Mouse (Mus musculus) liver, embryonic 15.5 days (tissue): ENCODE measurements around the gene Gm45837. TPM values are rescaled to one million over a fixed set of nuclear protein-coding genes. Genes with fewer than 3 reads are reported as not detected.
A peak's percentile ranks its signal among the peaks of the same experiment; 100 is the strongest.

Source experiments
- ATAC-seq: fragments of 200-750 bp; cut with Nextera tagmentation; 2 replicates; pipeline ENCODE4 v1.8.0; 2017; ENCODE audit warnings: moderate number of reproducible peaks, mild to moderate bottlenecking, moderate library complexity; ENCODE audit not compliant: insufficient read depth
- H3K27ac ChIP-seq: fragments of 300-500 bp; sonication (generic); replicated peaks from 2 replicates; pipeline ENCODE4 v1.5.1; 2015; ENCODE audit warnings: mild to moderate bottlenecking, inconsistent platforms
- H3K27me3 ChIP-seq: fragments of 300-500 bp; sonication (generic); 2 replicates; pipeline ENCODE4 v1.6.1; 2015; ENCODE audit warnings: mild to moderate bottlenecking, inconsistent platforms
- H3K36me3 ChIP-seq: fragments of 300-500 bp; sonication (generic); replicated peaks from 2 replicates; pipeline ENCODE4 v1.6.1; 2015; ENCODE audit warnings: moderate library complexity, mild to moderate bottlenecking, inconsistent platforms
- H3K4me1 ChIP-seq: fragments of 300-500 bp; sonication (generic); replicated peaks from 2 replicates; pipeline ENCODE4 v1.6.1; 2015; ENCODE audit warnings: inconsistent platforms
- H3K4me2 ChIP-seq: fragments of 300-500 bp; sonication (generic); 2 replicates; pipeline ENCODE4 v1.6.1; 2015; ENCODE audit warnings: moderate library complexity, mild to moderate bottlenecking, inconsistent platforms
- H3K4me3 ChIP-seq: fragments of 300-500 bp; sonication (generic); replicated peaks from 2 replicates; pipeline ENCODE4 v1.5.1; 2015; ENCODE audit warnings: mild to moderate bottlenecking, inconsistent platforms
- H3K9ac ChIP-seq: fragments of 300-500 bp; sonication (generic); 2 replicates; pipeline ENCODE4 v1.6.1; 2015; ENCODE audit warnings: moderate library complexity, mild to moderate bottlenecking, inconsistent platforms
- H3K9me3 ChIP-seq: fragments of 300-500 bp; sonication (generic); replicated peaks from 2 replicates; pipeline ENCODE4 v1.6.1; 2016; ENCODE audit warnings: inconsistent platforms
- WGBS: fragments of 180-500 bp; shearing (Covaris S2); methylation state at CpG from one replicate; pipeline ENCODE4 v1.1.7; 2015; ENCODE audit warnings: mixed read lengths; ENCODE audit not compliant: insufficient replicate concordance; 5-methylcytosine and 5-hydroxymethylcytosine counted together
- polyA plus RNA-seq: library from polyadenylated mRNA; unstranded; fragments of >200 nt; fragmentation: Nextera tagmentation; extraction: Ambion mirVana; gene quantifications from 2 replicates; pipeline ENCODE4 v1.2.1, GENCODE M21; 2015

Gene Gm45837
- polyA plus RNA-seq, 1 experiment from 2014 or later = not detected

GRCm38 (mm10) chr7:101480671-101481070 lies 70.0 kb downstream of the Gm45837 start:
- no peaks in the 10 kb centered on the region for H3K36me3 ChIP-seq
- no peak overlapping the region for H3K27ac ChIP-seq
- H3K27me3 ChIP-seq = no peaks in the 10 kb centered on the region
- ATAC-seq = no peak
- no peaks in the 10 kb centered on the region for H3K9me3 ChIP-seq
- H3K4me2 ChIP-seq = no peak overlapping the region
- H3K9ac ChIP-seq = no peak overlapping the region
- H3K4me1 ChIP-seq = no peaks in the 10 kb centered on the region
- H3K4me3 ChIP-seq = no peak overlapping the region
- 51% methylated on average over 6 of the region's 6 CpGs for WGBS

GRCm38 (mm10) chr7:101481872-101482498 lies 71.3 kb downstream of the Gm45837 start:
- no peaks in the 10 kb centered on the region for H3K36me3 ChIP-seq
- no peak for ATAC-seq
- 44% methylated on average over 8 of the region's 8 CpGs for whole genome bisulfite sequencing
- no peak overlapping the region for H3K4me2 ChIP-seq
- H3K4me1 ChIP-seq = no peaks in the 10 kb centered on the region
- H3K9ac ChIP-seq = no peak overlapping the region
- no peak overlapping the region for H3K27ac ChIP-seq
- H3K4me3 ChIP-seq = no peak overlapping the region
- no peaks in the 10 kb centered on the region for H3K9me3 ChIP-seq
- H3K27me3 ChIP-seq = no peaks in the 10 kb centered on the region

GRCm38 (mm10) chr7:101482499-101483081 lies 71.9 kb downstream of the Gm45837 start:
- Histone ChIP-seq H3K36me3 (no peaks in the 10 kb centered on the region), H3K9me3 (no peaks in the 10 kb centered on the region), H3K27ac (no peak overlapping the region), H3K4me3 (no peak overlapping the region), H3K4me1 (no peaks in the 10 kb centered on the region), H3K9ac (no peak overlapping the region), H3K4me2 (no peak overlapping the region), H3K27me3 (no peaks in the 10 kb centered on the region)
- WGBS = 56% methylated on average over 9 of the region's 9 CpGs
- ATAC-seq = no peak

- Histone ChIP-seq H3K36me3 (no peaks in the 10 kb centered on the region), H3K4me2 (no peak overlapping the region), H3K27me3 (no peaks in the 10 kb centered on the region), H3K4me1 (no peaks in the 10 kb centered on the region), H3K9me3 (no peaks in the 10 kb centered on the region), H3K9ac (no peak overlapping the region), H3K27ac (no peak overlapping the region), H3K4me3 (no peak overlapping the region)
- WGBS = 57% methylated on average over 9 of the region's 9 CpGs
- no peak for ATAC-seq
These were observed 72.9 kb downstream of the Gm45837 start for GRCm38 (mm10) chr7:101483498-101484115.

- no peak overlapping the region for H3K4me2 ChIP-seq
- no peak overlapping the region for H3K27ac ChIP-seq
- 61% methylated on average over 5 of the region's 5 CpGs for WGBS
- no peaks in the 10 kb centered on the region for H3K4me1 ChIP-seq
- H3K9ac ChIP-seq = no peak overlapping the region
- H3K9me3 ChIP-seq = no peaks in the 10 kb centered on the region
- no peaks in the 10 kb centered on the region for H3K36me3 ChIP-seq
- ATAC-seq = no peak
- H3K27me3 ChIP-seq = no peaks in the 10 kb centered on the region
- no peak overlapping the region for H3K4me3 ChIP-seq
These were observed 76.4 kb downstream of the Gm45837 start for GRCm38 (mm10) chr7:101487102-101487501.

GRCm38 (mm10) chr7:101490952-101491351 lies 80.3 kb downstream of the Gm45837 start:
- no peaks in the 10 kb centered on the region for H3K27me3 ChIP-seq
- 51% methylated on average over 4 of the region's 4 CpGs for WGBS

GRCm38 (mm10) chr7:101498385-101498784 lies 87.7 kb downstream of the Gm45837 start:
- no peak for ATAC-seq
- 0 out of 2 replicates have a peak overlapping the region, but pooled peaks have one; percentile 14 for H3K27ac ChIP-seq
- H3K9me3 ChIP-seq = no peaks in the 10 kb centered on the region
- H3K9ac ChIP-seq = no peak overlapping the region
- WGBS = 69% methylated on average over 3 of the region's 3 CpGs
- no peaks in the 10 kb centered on the region; the same call in 1 of the 2 replicates for H3K4me1 ChIP-seq
- H3K36me3 ChIP-seq = no peaks in the 10 kb centered on the region
- no peak overlapping the region for H3K4me3 ChIP-seq
- no peak overlapping the region for H3K4me2 ChIP-seq
- H3K27me3 ChIP-seq = no peaks in the 10 kb centered on the region

More at GRCm38 (mm10) chr7:101490952-101491351, 80.3 kb downstream of the Gm45837 start:
- Histone ChIP-seq H3K4me1 (no peaks in the 10 kb centered on the region), H3K4me2 (no peak overlapping the region), H3K27ac (no peak overlapping the region), H3K36me3 (no peaks in the 10 kb centered on the region), H3K9ac (no peak overlapping the region), H3K4me3 (no peak overlapping the region), H3K9me3 (no peaks in the 10 kb centered on the region)
- no peak for ATAC-seq

GRCm38 (mm10) chr7:101499251-101499650 lies 88.6 kb downstream of the Gm45837 start:
- H3K27ac ChIP-seq = no peak overlapping the region; the same call in 1 of the 2 replicates
- H3K9me3 ChIP-seq = no peaks in the 10 kb centered on the region
- no peak overlapping the region for H3K4me2 ChIP-seq
- peaks cover 2% of the 10 kb centered on the region for H3K4me1 ChIP-seq
- H3K27me3 ChIP-seq = peaks cover 8% of the 10 kb centered on the region; the same call in 1 of the 2 replicates
- no peak for ATAC-seq
- no peak overlapping the region for H3K4me3 ChIP-seq
- WGBS = 39% methylated on average over 10 of the region's 10 CpGs
- no peaks in the 10 kb centered on the region for H3K36me3 ChIP-seq
- no peak overlapping the region for H3K9ac ChIP-seq

- peaks cover 6% of the 10 kb centered on the region for H3K4me1 ChIP-seq
- no peaks in the 10 kb centered on the region for H3K36me3 ChIP-seq
- H3K27ac ChIP-seq = no peak overlapping the region; the same call in 1 of the 2 replicates
- no peak overlapping the region for H3K9ac ChIP-seq
- no peak for ATAC-seq
- WGBS = 56% methylated on average over 9 of the region's 9 CpGs
- H3K9me3 ChIP-seq = no peaks in the 10 kb centered on the region
- no peak overlapping the region for H3K4me3 ChIP-seq
- H3K4me2 ChIP-seq = no peak overlapping the region
- H3K27me3 ChIP-seq = peaks cover 13% of the 10 kb centered on the region; the same call in 1 of the 2 replicates
These were observed 89.0 kb downstream of the Gm45837 start for GRCm38 (mm10) chr7:101499701-101500100.

- H3K36me3 ChIP-seq = no peaks in the 10 kb centered on the region
- WGBS = 66% methylated on average over 6 of the region's 6 CpGs
- peaks cover 10% of the 10 kb centered on the region for H3K4me1 ChIP-seq
- H3K27ac ChIP-seq = no peak overlapping the region
- peaks cover 19% of the 10 kb centered on the region for H3K27me3 ChIP-seq
- no peak for ATAC-seq
- no peak overlapping the region for H3K4me2 ChIP-seq
- no peaks in the 10 kb centered on the region for H3K9me3 ChIP-seq
- H3K9ac ChIP-seq = no peak overlapping the region
- no peak overlapping the region for H3K4me3 ChIP-seq
These were observed 90.5 kb downstream of the Gm45837 start for GRCm38 (mm10) chr7:101501236-101501635.

- Histone ChIP-seq H3K4me3 (no peak overlapping the region), H3K4me2 (no peak overlapping the region), H3K4me1 (peaks cover 10% of the 10 kb centered on the region), H3K9ac (no peak overlapping the region), H3K27ac (no peak overlapping the region), H3K27me3 (peaks cover 19% of the 10 kb centered on the region), H3K9me3 (no peaks in the 10 kb centered on the region), H3K36me3 (no peaks in the 10 kb centered on the region)
- 67% methylated on average over 6 of the region's 6 CpGs for WGBS
- no peak for ATAC-seq
These were observed 91.0 kb downstream of the Gm45837 start for GRCm38 (mm10) chr7:101501675-101502074.
